Mouse (Mus musculus): ENCODE measurements at regions not wholly inside any gene's neighbourhood (a gene's known extent, or its start where the extent isn't known, plus 50 kb on each side); places are given as distances from the start of the nearest gene placed in this dataset.
A peak's percentile ranks its signal among the peaks of the same experiment; 100 is the strongest.

DNA sequence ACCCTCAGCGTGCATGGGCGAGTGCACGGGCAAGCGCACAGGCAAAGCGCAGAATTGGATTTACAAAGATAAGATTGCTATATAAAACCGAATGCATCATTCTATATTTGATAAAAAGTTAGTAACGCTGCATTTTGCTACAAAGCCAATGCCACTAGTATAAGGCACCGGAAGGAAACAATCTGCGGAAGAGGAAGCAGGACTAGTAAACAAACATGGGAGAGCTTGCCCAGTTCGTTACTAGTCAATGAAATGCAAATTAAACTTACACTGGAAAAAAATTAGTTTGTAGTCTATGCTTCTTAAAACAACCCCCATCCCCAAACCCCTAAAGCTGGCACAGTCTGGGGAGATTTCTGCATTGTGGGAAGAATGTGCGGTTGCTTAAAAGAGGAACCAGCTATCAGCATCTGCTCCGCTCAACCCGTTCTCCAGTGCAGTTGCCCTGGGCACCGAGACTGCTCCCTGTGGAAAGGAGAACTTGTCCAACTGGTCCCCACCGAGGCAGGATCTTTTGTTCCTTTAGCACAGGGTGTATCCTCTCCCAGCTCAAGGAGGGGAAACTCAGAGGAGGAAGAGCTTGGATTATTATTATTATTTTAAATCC is 389.6 kb upstream of the Adgrl2 start:
- DNase-seq (ENCODE audit: extremely low read depth, low read depth, low spot score) = no peak

DNA sequence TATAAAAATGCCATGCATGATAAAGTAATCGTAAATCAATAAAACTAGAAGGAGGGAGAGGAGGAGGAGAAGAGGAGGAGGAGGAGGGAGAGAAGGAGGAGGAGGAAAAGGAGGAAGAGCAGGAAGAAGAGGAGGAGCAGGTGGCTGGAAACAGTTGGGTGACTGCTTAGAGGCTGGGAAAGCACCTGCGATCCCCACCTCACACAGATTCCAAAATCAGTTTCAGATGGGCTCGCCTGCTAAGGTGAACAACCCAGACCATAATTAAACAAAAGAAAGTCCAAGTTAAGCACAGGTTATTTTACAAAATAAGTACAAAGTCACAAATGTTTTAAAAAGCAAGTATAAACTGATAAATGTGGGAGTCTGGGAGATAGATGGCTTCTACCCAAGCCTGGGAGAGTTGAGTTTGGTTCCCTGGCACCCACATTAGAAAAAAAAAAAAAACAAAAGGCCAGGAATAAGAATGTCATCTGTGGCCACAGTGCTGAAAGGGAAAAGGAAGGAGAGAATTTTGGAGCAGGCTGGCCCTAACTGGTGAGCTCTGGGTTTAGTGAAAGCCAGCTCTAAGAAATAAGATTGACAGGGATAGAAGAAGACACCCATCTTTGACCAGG is 389.0 kb upstream of the Adgrl2 start:
- DNase-seq (ENCODE audit: extremely low read depth, low read depth, low spot score) = no peak

DNA sequence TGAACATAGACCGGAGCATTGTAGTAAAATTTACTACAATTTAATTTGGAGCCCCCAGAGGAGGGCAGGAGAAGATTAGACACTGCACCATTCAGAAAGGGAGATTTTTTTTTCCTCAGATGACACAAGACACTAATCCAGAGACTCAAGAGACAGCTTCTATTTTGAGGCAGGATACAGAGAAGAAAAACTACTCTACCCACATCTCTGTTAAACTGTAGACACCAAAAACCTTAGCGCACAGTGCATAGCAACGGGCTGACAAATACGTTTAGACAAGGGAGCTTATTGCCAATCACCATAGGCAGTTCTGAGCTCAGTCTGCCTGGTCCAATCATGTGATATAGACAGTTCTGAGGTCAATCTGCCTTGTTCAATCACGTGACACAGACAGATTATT is 381.1 kb upstream of the Adgrl2 start:
- DNase-seq (ENCODE audit: extremely low read depth, low read depth, low spot score) = no peak

DNA sequence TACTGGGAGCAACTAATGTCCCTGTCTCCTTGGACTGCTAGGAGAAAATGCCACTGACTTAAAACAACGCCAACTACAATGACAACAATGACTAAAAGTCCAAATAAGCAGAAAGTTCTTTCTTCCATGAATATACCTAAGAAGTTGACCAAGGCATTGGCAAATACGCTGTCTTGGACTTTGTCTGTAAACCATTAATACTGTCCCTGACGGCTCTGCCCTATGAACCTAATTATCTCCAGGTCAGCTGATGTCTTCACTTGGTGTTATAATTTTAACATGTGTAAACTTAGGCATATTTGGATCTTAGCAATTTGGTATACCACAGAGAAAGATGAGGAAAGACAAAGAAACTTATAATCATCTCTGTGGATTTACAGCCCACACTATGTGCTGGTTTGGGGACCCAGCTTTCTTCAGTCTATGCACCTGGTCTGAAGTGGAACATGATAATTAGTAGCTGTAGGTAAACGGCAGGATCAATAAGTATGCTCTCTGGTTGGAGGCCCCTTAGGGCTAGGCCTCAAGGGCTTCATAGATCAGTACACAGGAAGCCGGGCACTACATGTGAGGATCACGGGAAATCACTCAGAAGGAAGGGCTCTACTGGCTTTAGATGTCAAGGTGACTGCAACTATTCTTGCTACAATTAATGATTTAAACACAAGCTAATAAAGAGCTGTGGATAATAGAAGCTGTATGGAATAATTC is 380.3 kb upstream of the Adgrl2 start:
- DNase-seq (ENCODE audit: extremely low read depth, low read depth, low spot score) = no peak

DNA sequence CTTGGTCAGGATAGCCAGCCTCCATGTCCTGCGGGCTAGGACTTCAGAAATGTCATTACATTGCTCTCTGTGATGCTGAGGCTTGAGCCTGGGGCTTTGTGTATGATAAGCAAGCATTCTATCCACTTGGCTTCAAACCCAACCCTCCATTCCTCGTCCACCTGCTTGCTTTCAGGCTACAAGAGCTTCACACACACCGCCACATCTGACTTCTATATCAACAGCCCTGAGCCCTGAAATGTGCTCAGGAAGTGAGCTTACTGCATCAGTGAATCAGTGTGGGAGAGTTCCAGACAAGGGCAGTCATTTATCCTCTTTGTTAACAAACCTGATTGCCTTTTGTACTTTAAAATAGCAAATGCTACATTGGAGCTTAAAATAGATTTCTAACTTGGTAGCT is 377.5 kb upstream of the Adgrl2 start:
- no peak for DNase-seq (ENCODE audit: extremely low read depth, low read depth, low spot score)

DNA sequence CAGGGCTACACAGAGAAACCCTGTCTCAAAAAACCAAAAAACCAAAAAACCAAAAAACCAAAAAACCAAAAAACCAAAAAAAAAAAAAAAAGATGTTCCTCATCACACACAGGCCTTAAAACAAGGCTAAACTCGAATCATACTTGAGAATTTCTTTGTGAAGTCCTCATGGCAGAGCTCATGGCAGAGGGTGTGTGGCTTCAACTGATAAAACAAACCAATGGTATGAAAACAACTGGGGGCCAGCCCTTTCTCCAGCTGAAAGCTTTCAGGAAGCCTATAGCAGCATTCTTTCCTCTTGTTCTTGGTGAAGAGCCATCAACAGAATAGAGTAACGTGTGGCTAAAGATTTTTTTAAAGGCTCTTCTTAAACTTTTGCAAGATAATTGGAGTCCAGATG is 369.8 kb upstream of the Adgrl2 start:
- no peak for DNase-seq (ENCODE audit: extremely low read depth, low read depth, low spot score)

DNA sequence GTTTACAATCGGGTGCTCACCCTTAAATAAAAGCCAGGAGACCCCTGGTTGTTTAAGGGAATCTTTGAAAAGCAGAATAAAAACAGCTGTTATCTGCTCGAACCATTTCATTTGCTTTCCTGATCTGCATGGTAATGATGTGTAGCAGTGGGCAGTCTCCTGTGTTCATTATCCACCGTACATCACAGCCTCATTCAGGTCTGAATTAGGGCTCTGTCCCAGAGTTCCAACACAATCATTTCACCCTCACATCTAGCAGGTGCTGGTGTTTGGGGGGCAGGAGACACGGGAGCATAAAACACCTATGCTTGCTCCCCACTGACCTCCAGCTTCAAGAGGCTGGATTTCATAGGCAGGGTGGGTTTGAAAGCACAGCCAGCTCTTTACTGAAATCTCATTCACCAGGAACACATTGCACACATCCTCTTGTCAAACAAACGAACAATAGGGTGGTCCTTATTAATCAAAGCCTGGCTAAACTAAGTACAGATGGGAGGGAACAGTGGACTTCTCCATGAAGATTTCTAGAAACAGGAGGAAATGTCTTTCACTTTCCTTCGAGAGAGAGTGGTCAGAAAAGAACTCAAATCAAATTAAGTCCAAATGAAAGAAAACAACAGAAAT is 368.3 kb upstream of the Adgrl2 start:
- no peak for DNase-seq (ENCODE audit: extremely low read depth, low read depth, low spot score)

DNA sequence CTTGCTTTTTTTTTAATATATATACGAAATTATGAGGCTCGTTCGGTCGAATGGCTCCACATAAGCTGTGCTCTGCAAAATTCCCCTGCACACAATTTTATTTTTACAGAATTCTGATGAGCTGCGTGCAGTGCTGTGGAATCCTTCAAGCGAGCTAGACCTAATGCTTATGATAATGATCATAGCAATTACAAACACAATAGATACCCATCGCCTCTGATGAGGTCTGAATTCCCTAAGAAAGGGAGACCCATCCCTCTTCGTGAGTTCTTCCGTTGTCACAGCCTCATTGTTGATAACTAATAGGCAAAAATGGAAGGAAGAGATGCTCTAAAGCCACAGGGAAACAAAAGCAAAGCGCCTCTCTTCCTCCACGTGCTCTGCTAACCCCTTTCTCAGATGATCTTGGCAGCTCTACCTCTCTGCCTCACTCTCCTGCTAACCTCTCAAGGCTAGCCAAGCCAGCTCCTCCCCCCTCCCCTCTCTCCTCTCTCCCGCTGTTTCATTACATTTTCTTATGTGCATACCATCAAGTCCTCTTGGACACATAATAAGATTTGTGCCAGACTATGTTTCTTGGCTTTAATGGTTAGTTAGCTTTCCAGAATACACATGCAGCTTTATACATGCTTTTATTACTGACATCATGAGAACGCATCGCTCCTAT is 367.7 kb upstream of the Adgrl2 start:
- no peak for DNase-seq (ENCODE audit: extremely low read depth, low read depth, low spot score)

DNA sequence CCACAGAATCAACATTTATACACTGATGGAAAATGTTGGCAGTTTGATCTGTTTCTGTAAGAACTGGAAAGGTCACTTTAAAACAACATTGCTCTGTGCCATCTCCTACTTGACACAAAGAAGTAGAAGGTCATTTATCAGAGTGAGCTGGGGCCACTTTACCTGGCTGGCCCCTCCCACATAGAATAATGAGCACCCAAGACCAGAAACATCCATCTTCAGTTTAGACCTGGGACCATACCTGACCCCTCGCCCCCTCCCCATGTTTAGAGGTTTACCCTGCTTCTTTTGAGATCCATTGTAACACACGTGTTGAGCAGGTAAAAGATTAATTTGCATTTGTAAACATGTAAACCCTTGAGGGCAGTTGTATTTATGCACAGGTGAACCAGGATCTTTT is 366.8 kb upstream of the Adgrl2 start:
- DNase-seq (ENCODE audit: extremely low read depth, low read depth, low spot score) = no peak

DNA sequence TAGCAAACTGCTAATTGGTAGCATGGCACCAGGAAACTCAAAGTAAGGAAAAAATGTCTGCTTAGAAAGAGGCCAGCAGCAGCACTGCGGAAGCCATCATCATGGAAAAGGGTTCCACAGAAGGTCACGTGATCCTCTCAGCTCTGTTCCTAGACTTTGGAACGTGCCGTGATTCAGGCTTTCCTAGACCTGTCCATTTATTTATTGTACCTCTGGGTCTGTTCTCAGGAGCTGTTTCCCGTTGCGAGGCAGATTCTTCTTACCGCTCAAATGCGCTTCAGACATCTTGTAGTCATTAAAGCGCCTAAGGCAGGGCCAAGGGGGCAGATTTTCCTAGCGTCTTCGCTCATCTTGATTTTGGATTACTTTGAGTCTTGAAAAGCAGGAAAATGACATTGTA is 365.0 kb upstream of the Adgrl2 start:
- no peak for DNase-seq (ENCODE audit: extremely low read depth, low read depth, low spot score)

DNA sequence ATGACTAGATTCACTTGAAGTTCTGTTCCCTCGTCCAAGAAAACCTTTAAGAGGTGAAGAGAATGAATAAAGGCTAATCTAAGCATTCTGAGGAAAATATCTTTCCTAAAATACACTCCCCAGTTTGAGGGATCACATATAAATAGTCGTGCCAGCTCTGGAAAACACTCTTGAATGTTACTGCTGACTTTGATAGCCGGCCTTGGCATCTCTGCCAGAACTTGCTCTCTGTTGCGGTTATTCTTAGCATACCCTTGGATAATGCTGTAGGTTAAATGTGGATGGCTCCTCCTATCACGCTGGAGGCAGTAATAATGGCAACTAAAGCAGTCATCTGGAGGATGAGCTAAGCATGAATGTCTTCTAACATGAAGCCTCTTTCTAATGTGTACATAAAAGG is 363.6 kb upstream of the Adgrl2 start:
- DNase-seq (ENCODE audit: extremely low read depth, low read depth, low spot score) = no peak

DNA sequence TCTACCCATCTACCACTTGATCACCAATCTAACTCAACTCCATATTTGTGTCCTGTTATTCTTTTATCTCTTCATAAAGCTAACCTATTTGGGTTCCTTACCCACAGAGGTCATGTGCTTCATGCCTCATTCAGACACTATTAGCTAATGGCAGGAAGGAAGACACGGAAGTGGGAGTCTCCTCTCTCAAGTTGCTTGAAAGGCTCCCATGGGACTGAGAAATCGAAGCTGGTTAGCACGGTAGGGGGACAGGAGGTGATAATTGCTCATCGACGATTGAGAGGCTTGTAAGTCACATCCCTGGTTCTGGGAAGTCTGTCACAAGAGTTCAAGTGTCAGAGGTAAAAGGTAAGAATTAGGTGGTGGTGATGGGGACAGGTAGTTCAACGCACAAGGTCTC is 362.2 kb upstream of the Adgrl2 start:
- no peak for DNase-seq (ENCODE audit: extremely low read depth, low read depth, low spot score)

DNA sequence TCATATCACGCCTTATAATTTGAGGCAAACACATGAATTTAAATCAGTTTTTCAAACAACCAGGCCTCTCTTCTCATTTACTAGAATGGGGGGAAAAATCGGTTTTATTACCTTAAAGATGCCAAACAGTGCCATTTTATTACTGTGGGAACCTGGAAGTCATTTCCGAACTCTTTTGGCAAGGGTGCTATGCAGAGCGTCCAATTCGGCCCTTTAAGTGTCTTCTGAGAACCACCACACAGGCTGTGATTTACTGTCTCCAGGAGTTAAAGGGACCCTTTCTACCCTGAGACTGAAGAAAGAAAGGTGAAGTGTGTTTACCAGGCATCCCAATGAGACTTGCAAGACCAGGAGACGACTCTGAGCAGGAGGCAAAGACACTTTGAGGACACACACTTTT is 359.4 kb upstream of the Adgrl2 start:
- no peak for DNase-seq (ENCODE audit: extremely low read depth, low read depth, low spot score)

DNA sequence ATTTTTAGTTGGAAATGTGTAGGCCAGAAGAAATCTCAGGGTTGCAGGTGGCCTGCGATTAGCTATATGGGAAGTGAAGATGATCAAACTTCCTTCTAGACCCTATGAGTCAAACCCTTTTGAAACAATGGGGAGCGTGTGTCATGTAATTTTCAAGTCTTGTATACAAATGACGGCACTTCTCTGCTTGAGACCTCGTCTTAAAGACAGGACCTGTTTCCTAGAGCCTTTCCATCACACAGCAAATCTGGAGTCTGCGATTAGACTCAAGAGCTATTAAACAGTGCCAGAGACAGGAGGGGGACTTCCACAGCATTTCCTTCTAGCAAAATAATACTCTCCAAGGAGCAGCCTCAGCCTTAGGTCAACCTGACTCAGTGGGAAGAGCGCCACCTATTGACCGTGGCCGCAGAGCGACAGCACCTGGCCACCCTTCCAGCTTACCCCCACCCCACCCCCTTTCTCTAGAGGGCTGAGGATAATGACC is 358.9 kb upstream of the Adgrl2 start:
- DNase-seq (ENCODE audit: extremely low read depth, low read depth, low spot score) = no peak

DNA sequence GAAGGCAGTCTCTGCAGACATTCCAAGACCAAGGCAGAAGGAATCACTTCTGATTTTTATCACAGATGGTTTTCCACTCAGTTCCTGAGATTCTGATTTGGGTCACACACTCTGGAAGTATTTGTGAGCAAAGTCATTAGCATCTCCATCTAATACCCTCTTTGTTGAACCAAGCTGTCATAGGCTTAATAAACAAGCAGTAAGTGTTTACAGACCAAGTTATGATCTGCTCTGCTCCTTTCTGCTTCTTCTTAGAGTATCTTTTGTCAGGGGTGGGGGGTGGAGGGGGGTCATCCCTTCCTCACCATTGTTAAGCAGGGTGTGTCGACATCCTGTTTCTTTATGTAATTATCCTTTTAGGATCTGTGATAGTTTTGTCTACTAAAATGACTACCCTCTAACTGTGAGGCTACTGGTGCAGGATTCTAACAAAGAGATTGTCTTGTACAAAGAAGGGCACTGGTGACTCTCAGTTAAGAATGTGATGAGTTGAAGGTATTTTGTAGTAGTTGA is 358.2 kb upstream of the Adgrl2 start:
- DNase-seq (ENCODE audit: extremely low read depth, low read depth, low spot score) = no peak

DNA sequence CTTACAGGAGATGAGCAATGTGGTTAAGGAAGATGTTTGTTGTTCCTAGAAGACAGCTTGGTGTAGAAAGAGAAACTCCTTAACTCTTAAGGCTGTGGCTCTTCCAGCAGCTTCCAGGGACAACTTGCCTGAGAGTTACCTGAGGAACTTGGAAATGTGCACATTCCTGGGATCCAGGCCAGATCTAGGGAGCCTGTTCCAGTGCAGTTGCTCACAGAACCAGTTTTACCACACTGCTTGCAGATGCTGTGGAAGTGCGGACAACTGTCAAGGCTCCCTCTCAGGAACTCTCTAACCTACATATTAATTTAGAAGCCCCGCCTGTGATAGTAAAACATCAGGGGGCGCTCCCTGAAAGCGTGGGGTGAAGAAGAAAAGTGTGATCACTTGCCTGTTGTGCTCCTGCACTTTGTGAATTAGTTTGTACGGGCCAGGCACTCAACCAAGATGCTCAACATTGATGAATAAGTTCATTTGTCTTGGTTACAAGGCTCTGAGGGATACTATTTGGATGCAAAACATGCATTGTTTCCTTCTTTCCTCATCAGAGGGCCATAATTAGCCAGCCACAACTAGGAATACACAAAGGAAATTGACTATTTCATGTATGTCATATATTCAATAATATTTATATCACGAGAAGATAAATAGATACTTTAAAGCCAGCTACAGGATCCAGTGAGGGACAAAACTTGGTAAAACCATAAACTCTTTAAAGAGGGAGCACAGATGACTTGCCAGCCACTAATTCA is 357.1 kb upstream of the Adgrl2 start:
- DNase-seq (ENCODE audit: extremely low read depth, low read depth, low spot score) = peak; percentile 89

DNA sequence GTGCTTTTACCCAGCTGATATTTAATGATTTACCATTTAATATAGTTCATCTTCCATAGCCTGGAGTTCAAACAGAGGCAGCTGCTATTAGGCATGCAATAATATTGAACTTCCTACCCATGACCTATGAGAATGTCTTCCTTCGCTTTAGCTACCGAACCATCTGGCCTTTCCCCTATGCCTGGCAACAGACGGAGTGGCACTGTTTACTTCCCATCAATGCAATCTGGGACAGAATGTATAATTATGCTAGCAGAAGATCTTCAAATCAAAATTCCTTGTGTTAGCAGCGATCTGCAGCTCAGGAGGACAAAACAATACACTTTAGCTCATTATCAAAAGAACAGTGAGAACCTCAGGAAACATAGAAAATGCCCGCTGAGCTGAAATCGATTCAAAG is 352.2 kb upstream of the Adgrl2 start:
- DNase-seq (ENCODE audit: extremely low read depth, low read depth, low spot score) = no peak

DNA sequence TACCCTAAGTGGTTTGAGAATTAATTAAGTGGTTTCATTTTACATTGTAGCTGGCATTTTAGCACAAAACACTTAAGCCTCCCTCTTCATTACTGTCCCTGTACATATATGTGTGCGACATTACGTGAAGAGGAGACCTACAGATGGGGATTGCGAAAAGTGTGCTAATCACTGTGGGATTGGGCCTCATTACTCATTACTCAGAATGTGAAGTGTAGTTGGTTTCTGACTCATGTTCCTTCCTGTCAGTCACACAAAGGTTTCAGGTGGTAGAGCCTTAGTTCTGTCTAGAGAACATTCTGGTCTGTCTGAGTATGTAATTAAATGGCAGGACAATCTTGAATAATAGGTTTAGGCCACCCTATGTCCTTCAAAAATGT is 349.0 kb upstream of the Adgrl2 start:
- DNase-seq (ENCODE audit: extremely low read depth, low read depth, low spot score) = no peak

DNA sequence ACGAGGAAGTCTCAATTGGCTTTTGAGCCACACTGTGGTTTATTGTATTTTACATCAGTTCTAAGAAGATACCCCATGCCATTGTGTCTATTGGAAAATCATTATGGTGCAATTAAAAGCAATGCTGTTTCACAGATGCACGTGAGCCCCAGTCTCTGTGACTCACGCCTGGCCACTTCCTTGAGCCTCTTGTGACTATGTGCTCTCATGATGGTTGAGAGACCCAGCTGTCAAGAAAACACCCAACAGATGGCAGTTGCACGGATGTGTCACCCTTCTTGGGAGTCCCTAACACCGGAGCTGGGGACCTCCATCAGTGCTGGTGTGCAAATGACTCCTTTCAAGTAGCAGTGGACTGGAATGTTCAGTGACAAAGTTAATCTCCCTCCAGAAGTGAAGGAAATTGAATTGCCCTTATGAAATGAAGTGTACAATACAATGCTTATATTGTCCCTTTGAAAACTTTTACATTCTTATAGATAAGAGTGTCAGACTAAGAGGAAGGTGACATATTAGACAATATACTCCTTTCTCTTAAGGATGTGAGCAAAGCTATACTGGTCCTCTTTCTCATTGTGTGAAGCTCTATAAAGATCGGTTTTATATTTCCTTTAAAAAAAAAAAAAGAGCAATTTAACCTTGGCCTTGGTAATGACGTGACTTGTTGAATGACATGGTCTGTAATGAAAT is 348.5 kb upstream of the Adgrl2 start:
- DNase-seq (ENCODE audit: extremely low read depth, low read depth, low spot score) = no peak

DNA sequence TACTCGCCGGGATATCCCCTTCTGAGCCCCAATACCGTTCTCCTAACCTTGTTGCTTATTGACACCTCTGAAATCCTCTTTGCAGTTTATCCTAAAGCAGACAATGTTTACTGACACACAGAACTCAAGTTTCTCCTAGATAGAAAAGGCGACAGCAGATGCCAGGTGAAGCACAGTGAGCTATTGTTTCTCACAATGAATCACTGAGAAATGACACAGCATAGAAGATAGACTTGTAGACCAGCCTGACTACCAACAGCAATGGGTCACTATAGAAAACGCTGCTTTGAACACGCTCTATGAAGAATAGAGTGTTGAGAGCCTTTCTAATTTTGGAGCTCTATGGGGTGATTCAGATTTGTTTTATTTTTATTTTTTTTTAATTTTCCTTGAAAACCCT is 344.9 kb upstream of the Adgrl2 start:
- no peak for DNase-seq (ENCODE audit: extremely low read depth, low read depth, low spot score)
